Mouse (Mus musculus) cerebellum, postnatal 10 days (tissue): ENCODE measurements around the gene Acoxl.
A peak's percentile ranks its signal among the peaks of the same experiment; 100 is the strongest.

Experiments used
- DNase-seq, 2 experiments: peaks; one replicate each; pipeline ENCODE4 v3.0.0; 2021; ENCODE audit warnings: mixed read lengths in 2 of 2

The Acoxl gene

DNA sequence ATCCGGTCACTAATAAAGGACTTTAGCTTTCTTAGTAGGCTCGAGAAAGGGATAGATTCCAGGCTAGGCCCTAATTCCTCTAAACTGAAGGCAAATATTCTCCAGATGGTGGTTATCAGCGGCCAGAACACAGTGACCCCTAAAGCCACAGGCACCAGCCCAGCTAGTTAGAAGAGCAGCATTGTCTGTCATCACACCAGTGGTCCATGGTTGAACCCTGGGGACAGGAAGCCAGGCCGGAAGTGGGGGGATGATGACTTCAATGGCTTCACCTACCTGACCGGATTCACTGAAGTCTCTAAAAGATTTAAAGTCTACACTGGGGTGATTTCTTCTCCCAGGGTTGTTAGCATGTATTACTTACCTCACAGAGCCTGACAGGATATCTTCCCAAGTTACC is 310.9 kb downstream of the Acoxl start:
- no peak for DNase-seq

DNA sequence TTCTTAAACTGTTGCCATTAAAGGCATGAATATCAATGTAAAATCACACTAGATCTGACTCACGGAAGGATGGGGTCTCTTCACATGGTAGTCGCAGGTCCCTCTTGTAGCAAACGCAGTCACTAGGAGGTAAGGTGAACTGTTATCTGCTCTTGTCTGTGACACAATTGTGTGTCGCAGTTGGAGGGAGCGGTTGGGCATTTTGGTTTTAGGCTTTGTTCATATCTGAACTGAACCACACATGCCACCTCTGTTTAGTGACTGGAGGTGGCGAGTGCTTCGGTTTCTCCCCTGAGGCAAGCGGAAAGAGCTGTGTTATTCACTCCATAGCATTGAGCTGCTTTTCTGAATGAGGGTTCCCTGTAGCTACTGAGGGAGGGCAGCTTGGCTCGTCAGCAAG is 313.5 kb downstream of the Acoxl start:
- DNase-seq = no peak

DNA sequence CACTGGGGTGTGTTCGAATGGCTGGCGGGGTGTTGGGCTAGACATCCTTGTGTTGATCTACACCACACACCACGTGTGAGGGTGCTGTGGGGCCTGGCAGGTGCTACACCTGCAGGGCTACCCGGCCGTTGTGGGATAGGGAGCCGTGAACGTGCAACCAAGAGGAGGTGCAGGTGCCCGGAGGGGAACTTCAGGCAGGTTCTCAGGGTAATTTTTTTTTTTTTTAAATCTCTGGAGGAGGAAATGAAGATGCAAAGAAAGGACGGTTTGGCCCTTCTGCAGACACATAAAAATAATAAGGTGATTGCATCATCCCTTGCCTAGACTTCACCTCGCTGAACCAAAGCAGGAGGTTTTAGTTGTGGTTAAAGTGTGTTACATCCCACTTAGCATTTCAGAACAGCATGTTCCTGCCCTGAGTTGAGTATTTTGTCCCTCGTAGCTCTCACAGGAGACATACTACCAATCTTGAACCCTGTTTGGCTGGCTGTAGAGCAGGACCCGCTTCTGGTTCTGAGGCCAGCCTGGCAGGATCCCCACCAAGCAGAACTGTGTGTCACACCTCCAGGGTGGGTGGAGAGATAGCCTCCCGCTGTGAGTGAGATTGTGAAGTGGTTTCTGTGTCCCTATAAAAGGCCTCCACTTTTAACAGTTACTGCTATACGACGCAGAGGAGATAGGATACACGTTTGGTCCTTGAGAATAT is 314.3 kb downstream of the Acoxl start:
- DNase-seq = no peak

DNA sequence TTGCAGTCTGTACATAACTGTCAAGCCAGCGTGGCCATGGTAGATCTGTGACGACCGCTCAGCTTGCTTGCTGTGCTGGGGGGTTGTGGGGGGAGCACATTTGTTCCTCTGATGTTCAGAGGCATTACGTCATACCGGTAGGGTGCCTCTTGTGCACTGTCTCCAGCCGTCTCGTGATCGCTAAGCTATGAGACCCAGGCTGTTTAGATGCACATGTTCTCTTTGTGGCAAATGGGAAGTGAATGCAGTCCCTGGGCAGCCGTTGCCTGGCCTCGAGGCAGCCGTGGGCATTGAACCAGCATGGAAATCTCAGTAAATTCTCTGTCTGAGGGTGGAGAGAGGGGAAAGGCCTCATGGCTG is 314.9 kb downstream of the Acoxl start:
- peak in 1 of 2 experiments; percentile 35 for DNase-seq

DNA sequence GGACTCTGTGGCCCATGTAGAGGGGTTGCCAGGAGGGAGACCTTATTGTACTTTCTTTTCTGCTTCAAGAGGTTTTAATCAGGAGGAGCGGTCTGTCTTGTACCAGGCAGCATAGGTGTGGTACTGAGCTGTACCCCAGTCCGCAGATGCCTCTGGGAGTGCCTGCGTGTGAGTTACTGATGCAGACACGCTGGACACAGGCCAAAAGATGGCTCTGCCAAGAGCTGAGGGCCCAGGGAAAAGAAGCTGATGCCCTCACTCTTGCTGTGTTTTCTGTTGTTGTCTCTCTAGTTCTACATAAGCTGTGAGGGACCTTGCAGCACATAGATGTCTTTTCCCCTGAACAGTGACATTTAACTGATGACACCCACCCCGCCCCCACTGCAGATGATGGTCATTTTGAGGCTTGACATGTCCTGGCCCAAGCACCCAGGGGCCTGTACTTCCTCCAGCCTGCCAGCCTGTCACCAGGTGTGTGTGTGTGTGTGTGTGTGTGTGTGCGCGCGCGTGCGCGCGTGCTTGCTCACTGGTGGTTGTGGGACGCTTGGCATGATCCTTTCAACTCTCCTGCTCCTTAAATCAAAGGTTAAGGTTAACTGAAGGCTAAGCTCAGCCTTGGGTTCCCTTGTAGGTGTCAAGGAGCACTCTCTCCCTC is 316.9 kb downstream of the Acoxl start:
- peak; percentile 76 to 81 for DNase-seq

DNA sequence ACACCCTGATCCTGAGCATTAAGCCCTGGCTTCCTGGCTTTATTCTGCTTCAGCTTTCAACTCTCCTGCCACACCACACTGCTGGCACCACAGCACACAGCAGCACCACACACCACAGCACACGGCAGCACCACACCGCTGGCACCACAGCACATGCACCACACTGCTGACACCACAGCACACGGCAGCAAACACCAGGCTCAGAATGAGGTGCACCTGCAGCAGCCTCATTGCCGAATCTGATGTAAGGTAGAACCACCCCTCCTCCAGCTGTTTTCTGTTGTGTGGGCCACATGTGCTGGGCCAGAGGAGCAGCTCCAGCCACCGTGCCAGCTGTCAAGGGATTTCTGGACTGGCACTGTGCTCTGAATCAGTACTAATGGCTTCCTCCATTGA is 317.4 kb downstream of the Acoxl start:
- DNase-seq = no peak

DNA sequence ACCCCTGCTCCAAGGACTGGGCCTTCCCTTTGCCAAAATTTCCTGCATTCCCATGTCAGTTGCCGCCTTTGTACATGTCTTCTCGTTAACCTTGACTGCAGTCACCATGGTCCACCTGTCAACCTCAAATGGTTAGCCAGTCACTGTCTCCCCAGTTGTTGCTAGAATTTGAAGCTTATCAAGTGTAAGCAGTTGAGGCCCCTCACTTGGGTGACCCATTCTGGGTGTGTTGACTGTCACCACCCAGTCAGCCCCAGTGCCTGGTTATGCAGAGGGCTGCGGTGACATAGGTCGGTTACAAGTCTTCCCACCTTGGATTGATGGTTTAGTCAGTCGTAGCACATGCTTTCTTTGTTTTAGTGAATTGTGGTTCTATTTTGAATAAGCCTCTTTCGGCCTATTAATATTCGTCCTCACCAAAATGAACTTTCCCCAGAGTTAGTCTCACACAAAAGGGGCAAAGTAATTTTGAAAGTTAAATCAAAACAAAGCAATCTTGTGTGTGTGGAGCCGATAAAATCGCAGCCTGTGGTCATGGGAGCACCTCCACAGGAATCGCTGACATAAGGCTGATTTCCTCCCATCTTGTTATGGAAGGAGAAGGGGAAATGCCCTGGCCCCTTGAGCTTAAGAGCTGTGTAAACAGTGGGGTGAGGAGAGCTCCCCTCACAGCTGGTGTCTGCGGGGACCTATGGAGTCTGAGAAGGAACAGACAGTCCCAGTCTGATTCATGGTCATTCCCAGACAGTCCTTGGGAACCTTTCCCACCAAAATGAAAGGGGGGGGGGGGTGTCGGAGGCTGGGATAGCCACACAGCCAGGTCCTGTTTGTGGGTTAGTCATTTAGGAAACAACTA is 318.1 kb downstream of the Acoxl start:
- no peak for DNase-seq

DNA sequence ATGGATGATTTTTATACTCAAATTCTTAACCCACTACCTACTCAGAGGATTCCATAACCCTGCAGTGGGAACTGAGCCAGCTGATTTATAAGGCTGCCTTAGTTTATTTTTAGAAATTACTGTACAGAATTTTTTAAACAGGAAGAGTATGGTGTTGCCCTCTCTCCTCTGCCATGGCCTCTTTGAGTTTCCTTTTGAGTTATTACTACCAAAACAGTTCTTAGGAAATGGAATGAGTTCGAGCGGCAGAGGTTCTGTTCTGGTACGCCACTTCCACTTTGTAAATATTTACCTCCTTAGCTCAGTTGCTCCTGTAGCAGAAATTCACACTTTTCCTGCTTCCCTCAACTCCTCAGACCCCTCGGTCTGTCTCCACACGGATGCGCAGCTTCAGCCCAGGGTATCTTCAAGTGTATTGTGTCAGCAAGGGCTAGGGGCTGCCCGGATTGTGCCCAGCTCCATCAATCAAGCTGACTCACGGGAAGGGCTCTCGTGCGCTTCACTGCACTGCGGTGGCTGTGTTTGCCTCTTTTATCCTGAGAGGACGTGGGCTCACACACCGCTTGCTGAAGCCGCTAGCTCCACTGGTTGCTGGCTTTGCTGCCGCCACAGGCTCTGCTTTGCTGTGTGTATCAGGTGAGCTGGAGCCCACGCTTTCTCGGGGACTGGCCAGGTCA is 320.2 kb downstream of the Acoxl start:
- no peak for DNase-seq

DNA sequence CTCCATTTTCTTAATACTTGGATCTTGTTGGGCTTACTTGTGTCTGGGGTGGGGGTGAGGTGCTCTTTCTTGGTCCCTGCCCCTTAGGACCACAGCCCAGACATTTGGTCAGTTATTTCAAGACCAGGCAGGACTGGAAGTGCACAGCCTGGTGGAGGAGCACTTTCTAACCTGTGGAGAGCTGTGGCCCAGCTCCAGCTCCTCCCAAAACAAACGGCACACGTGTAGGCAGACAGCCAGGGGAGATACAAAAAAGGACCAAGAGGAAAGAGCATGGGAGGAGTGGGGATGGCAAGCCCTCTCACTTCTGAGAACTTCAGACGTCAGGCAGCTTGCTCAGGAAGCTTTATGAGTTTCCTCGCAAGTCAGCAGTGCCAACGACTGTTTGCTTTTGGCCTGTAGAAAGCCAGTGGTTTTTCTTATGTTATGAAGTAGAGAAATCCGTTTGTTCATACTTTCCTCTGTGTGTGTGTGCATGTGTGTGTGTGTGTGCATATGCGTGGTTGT is 321.0 kb downstream of the Acoxl start:
- DNase-seq = peak; percentile 38 to 51

DNA sequence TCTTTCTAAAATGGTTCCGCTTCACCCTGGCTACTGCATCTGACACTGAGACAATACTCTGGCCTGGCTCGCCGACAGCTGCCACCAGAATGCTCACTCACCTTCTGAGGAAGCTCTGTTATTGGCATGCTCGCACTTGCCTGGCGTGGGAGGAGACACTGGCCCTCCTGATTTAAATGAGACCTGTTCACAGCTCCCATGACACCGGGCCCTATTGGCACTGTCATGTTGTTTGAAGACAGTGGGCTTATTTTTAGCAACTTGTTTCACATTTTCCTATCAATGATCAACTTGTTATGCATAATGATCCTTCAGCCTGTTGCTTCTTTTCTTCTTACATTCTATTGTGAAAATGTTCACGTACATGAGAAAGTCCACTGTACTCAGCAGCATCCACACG is 324.5 kb downstream of the Acoxl start:
- DNase-seq = no peak

DNA sequence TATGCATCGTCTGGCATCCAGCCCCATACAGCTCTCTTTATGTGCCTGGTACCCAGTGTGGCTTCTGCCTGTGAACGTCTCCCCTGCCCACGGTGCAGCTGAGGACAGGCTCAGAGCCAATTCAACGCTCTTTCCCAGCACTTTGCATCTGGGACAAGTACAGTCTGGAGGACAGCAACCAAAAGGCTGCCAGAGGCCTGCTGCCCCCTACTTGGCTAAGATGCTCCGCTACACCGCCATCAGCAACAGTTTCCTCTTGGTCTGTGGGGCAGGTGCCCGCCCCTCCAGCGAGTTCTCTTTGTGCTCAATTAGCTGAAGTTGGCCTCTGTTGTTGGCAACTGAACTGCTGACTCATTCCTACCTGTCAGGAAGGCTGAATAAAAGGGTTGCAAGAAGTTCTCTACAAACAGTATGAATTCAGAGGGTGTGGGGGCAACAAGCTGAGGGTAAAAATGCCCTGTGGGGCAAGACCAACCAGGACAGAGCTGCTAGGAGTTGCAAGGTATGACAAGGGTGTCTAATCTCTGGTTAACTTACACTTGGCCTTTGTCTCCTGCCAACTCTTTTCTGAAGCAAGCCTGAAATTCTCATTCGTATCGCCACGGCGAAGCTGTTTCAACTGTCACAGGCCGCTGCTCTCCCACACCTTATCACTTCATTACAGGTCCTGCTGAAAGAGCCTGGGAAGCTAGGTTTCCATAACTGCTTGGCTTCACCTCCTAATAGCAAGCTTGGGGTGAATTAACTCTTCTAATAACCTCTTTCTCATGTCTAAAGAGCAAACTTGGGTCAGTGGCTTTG is 328.1 kb downstream of the Acoxl start:
- peak; percentile 58 to 77 for DNase-seq

DNA sequence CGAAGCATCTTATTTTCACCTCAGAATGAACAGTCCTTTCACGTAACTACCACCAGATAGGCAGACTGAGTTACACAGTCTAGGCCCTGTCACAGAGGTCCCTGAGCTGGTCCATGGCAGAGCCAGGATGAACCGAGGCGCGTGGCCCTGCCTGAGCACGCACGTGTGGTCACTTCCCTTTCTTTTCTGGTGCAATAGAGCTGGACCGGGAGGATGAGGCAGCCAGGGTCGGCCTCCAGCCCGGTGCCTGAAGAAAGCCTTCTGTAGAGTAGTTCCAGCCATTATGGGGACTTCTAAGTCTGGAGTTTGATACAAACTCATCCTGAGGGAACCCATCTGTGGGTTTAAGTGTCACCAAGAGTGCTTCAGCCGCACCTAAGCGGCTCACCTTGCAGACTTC is 329.3 kb downstream of the Acoxl start:
- DNase-seq = no peak

DNA sequence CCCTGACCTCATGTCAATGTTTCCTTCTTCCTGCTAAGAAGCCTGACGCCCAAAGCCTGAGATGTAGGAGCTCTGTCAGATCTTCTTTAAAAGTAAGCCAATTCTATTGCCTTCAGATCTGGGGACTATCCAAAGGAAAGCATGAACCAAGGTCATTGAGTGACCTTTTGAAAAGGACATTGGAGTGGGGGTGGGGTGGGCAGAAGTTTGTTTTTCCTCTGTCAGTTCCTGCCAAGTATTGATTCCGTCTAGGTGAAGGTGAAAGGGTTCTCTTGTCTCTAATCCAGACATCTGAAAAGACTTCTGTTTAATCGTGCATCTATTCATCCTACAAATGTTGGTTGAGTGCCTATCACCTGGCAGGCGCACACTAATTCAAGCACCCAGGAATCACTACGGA is 330.8 kb downstream of the Acoxl start:
- DNase-seq = no peak

DNA sequence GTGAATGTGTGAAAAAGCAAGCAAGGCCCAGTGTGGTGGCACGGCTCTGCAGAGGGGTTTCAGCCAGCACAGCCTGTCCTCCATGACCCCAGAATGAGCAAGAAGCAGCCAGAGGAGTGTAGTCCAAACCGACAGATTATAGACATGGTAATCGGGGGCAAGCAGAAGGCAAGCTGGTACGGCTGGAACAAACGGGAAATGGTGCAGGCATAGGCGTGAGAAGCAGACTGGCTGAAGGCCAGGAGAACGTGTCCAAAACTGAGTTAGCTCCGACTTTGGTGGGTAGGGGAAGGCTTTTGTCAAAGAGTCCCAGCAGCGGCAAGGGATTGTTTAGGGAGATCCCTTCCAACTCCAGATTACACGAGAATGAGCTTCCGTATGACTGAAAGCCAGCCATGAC is 331.3 kb downstream of the Acoxl start:
- DNase-seq = peak; percentile 76 to 83

DNA sequence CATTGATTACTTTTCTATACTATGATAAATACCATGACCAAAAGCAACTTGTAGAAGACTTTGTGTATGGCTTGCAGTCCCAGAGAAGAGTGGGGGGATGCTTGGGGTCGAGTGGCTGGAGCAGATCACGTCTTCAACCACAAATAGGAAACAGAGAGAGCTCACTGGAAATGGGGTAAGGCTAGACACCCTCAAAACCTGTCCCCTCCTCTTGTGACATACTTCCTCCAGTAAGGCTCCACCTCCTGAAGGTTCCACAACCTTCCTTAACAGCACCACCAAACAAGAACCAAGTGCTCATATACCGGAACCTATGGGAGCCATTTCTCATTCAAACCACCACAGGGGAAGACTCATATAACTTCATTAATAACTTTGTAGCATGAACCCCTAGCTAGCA is 331.9 kb downstream of the Acoxl start:
- DNase-seq = no peak

DNA sequence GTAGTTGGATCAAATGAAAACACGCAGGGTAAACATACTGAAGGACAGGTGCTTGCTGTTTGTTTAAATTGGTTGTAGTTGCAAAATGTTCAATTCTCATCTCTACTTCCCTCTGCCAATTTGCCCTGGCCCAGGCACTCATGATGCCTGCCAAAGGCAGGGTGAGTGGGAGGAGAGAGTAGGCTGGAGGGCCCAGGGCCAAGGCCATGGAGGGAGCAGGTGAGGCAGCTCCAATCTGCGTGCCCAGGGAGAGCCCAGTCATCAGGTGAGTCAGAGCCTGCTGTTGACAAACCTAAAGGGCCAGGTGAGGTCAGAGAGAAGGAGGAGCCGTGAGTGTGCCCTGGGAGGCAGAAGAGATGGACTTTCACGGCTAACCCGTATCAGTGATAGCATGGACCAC is 333.6 kb downstream of the Acoxl start:
- peak; percentile 91 to 94 for DNase-seq
